Mouse (Mus musculus) heart, postnatal 36 days (tissue): ENCODE measurements at regions not wholly inside any gene's neighbourhood (a gene's known extent, or its start where the extent isn't known, plus 50 kb on each side); places are given as distances from the start of the nearest gene placed in this dataset.

Source experiments
- DNase-seq, 2 experiments: peaks; one replicate each; pipeline ENCODE4 v3.0.0; 2021 to 2022
- intact Hi-C: fragments of 180-260 bp; cut with DNase I; formaldehyde crosslinking; loops from one replicate; pipeline ENCODE4 v1.15.1; 2025

- intact Hi-C loops: no loop called here
- no peak for DNase-seq
These were observed 69.2 kb upstream of the Fam19a1 start for GRCm38 (mm10) chr6:96043711-96044110.

GRCm38 (mm10) chr6:96053476-96053875 is 59.5 kb upstream of the Fam19a1 start:
- no peak for DNase-seq
- intact Hi-C loops: no loop called here

- intact Hi-C loops: no loop called here
- no peak for DNase-seq
These were observed 55.9 kb upstream of the Fam19a1 start for GRCm38 (mm10) chr6:96057011-96057410.

GRCm38 (mm10) chr6:96057575-96058159 is 55.3 kb upstream of the Fam19a1 start:
- intact Hi-C loops: no loop called here
- DNase-seq: no peak

GRCm38 (mm10) chr6:96061979-96062378 is 51.0 kb upstream of the Fam19a1 start:
- intact Hi-C loops: no loop called here

More at GRCm38 (mm10) chr6:96061979-96062378, 51.0 kb upstream of the Fam19a1 start:
- peak; percentile 2 to 3 for DNase-seq
